ENCODE assay signal across 9 mouse cellular contexts in genomic region chr17:40824549-40824948, GRCm38 (mm10). TPM values are rescaled to one million over a fixed set of nuclear protein-coding genes. Genes with fewer than 3 reads are reported as not detected.
DNase-seq lines count a peak whose midpoint lies in the region; ATAC-seq and TF ChIP-seq lines count a peak whose summit lies in the region.
"Had no signal": no experiment of that assay in that cellular context is flagged by ENCODE, and none has a peak within 500 bp of the region (broad histone marks: within the 10 kb centered on the region; RNA-seq: fewer than 3 reads in every experiment).

No protein-coding gene starts in this region.

- no peak for ATAC-seq in hindbrain, postnatal 0 days
- ATAC-seq in hindbrain, embryonic 16.5 days: no peak
- no peak for ATAC-seq in liver, embryonic 14.5 days (ENCODE audit: insufficient read depth)
- ATAC-seq in stomach, postnatal 0 days (ENCODE audit: low FRiP score, low TSS enrichment): no peak

- H3K9ac ChIP-seq in hindbrain, postnatal 0 days (replicated peaks; ENCODE audit: low read length): no peak overlapping the region
- no peak overlapping the region for H3K9ac ChIP-seq in hindbrain, embryonic 16.5 days (ENCODE audit: low read depth, low read length)
- no peak overlapping the region for H3K9ac ChIP-seq in liver, embryonic 14.5 days (replicated peaks)
- H3K9ac ChIP-seq in stomach, postnatal 0 days (ENCODE audit: low read length): no peak overlapping the region
- H3K9ac ChIP-seq: midbrain, embryonic 12.5 days had no signal

- H3K36me3 ChIP-seq in hindbrain, postnatal 0 days (ENCODE audit: insufficient read depth, low read length): no peaks in the 10 kb centered on the region
- no peaks in the 10 kb centered on the region for H3K36me3 ChIP-seq in hindbrain, embryonic 16.5 days (ENCODE audit: control insufficient read depth, insufficient read depth, low read length)
- no peaks in the 10 kb centered on the region for H3K36me3 ChIP-seq in E14TG2a.4 (ENCODE audit: insufficient read depth, low read length)
- peaks cover 59% of the 10 kb centered on the region for H3K36me3 ChIP-seq in liver, embryonic 14.5 days (replicated peaks; ENCODE audit: control insufficient read depth, insufficient read depth, low read depth)
- no peaks in the 10 kb centered on the region for H3K36me3 ChIP-seq in stomach, postnatal 0 days (ENCODE audit: control insufficient read depth, insufficient read depth, low read length)
- H3K36me3 ChIP-seq: midbrain, embryonic 12.5 days had no signal

- H3K27me3 ChIP-seq in hindbrain, postnatal 0 days (ENCODE audit: insufficient read depth, low read length): no peaks in the 10 kb centered on the region
- no peaks in the 10 kb centered on the region for H3K27me3 ChIP-seq in hindbrain, embryonic 16.5 days (replicated peaks; ENCODE audit: control insufficient read depth, insufficient read depth, low read length)
- H3K27me3 ChIP-seq in E14TG2a.4 (ENCODE audit: insufficient read depth, low read length): no peaks in the 10 kb centered on the region
- no peaks in the 10 kb centered on the region for H3K27me3 ChIP-seq in liver, embryonic 14.5 days (ENCODE audit: control insufficient read depth, insufficient read depth, low read length)
- no peaks in the 10 kb centered on the region for H3K27me3 ChIP-seq in stomach, postnatal 0 days (ENCODE audit: control insufficient read depth, insufficient read depth, low read length)
- H3K27me3 ChIP-seq: midbrain, embryonic 12.5 days had no signal

- peak; percentile 55 for DNase-seq in hindbrain, postnatal 0 days (ENCODE audit: low spot score)
- peak; percentile 44 for DNase-seq in 3134 (ENCODE audit: extremely low read depth, insufficient read length, low spot score)
- DNase-seq in embryo, embryonic 11 days: peak; percentile 49
- no peak for DNase-seq in liver, embryonic 14.5 days (ENCODE audit: low read depth in 3 of 3, low spot score in 3 of 3)
- peak; percentile 61 for DNase-seq in stomach, postnatal 0 days (ENCODE audit: low spot score)
- no peak for DNase-seq in urinary bladder, adult 2 months (ENCODE audit: low spot score)

- TF ChIP-seq CTCF in hindbrain, postnatal 0 days (IDR thresholded peaks at IDR 0.05; ENCODE audit: low read depth): peak; percentile 62
- TF ChIP-seq CTCF in E14TG2a.4 (conservative IDR thresholded peaks at IDR 0.05; ENCODE audit: low read length): peak; percentile 73
- peak; percentile 68 for TF ChIP-seq CTCF in liver, embryonic 14.5 days (IDR thresholded peaks at IDR 0.05; ENCODE audit: low read depth)
- TF ChIP-seq CTCF in stomach, postnatal 0 days (IDR thresholded peaks at IDR 0.05; ENCODE audit: low read depth): peak; percentile 82

- H3K9me3 ChIP-seq in hindbrain, postnatal 0 days (ENCODE audit: low read length): no peaks in the 10 kb centered on the region
- no peaks in the 10 kb centered on the region for H3K9me3 ChIP-seq in hindbrain, embryonic 16.5 days (ENCODE audit: control insufficient read depth, low read length)
- no peaks in the 10 kb centered on the region for H3K9me3 ChIP-seq in E14TG2a.4 (ENCODE audit: low read length)
- no peaks in the 10 kb centered on the region for H3K9me3 ChIP-seq in liver, embryonic 14.5 days (ENCODE audit: control insufficient read depth, low read length)
- H3K9me3 ChIP-seq in stomach, postnatal 0 days (ENCODE audit: control insufficient read depth, low read length): no peaks in the 10 kb centered on the region
- H3K9me3 ChIP-seq: midbrain, embryonic 12.5 days had no signal

- no peak for TF ChIP-seq EP300 in liver, embryonic 14.5 days (IDR thresholded peaks at IDR 0.05; ENCODE audit: low read depth)
- TF ChIP-seq EP300 in stomach, postnatal 0 days (optimal IDR thresholded peaks at IDR 0.05): no peak

- H3K27ac ChIP-seq in hindbrain, postnatal 0 days: no peak overlapping the region
- no peak overlapping the region for H3K27ac ChIP-seq in hindbrain, embryonic 16.5 days (ENCODE audit: low read depth, low read length)
- no peak overlapping the region for H3K27ac ChIP-seq in liver, embryonic 14.5 days
- no peak overlapping the region for H3K27ac ChIP-seq in stomach, postnatal 0 days (replicated peaks)
- H3K27ac ChIP-seq: midbrain, embryonic 12.5 days had no signal

- H3K4me1 ChIP-seq in hindbrain, postnatal 0 days (ENCODE audit: insufficient read depth, low read length): no peaks in the 10 kb centered on the region
- H3K4me1 ChIP-seq in hindbrain, embryonic 16.5 days (ENCODE audit: control insufficient read depth, insufficient read depth, low read depth, low read length): no peaks in the 10 kb centered on the region
- H3K4me1 ChIP-seq in E14TG2a.4 (replicated peaks; ENCODE audit: low read depth, low read length): no peaks in the 10 kb centered on the region
- H3K4me1 ChIP-seq in liver, embryonic 14.5 days (replicated peaks; ENCODE audit: control insufficient read depth in 2 of 2, insufficient read depth in 2 of 2, low read length in 1 of 2): peaks cover 5 to 12% of the 10 kb centered on the region in 2 experiments; a peak in 3 of 4 replicates
- no peaks in the 10 kb centered on the region for H3K4me1 ChIP-seq in stomach, postnatal 0 days (replicated peaks; ENCODE audit: control insufficient read depth, insufficient read depth)
- H3K4me1 ChIP-seq: midbrain, embryonic 12.5 days had no signal

- 58% methylated on average over 8 of the region's 8 CpGs for whole genome bisulfite sequencing in hindbrain, postnatal 0 days
- WGBS in hindbrain, embryonic 16.5 days: 60% methylated on average over 8 of the region's 8 CpGs
- WGBS in liver, embryonic 14.5 days (ENCODE audit: insufficient replicate concordance): 44% methylated on average over 8 of the region's 8 CpGs
- WGBS in stomach, postnatal 0 days: 56% methylated on average over 8 of the region's 8 CpGs

- H3K4me3 ChIP-seq in hindbrain, postnatal 0 days (ENCODE audit: low read length): no peak overlapping the region
- no peak overlapping the region for H3K4me3 ChIP-seq in hindbrain, embryonic 16.5 days (ENCODE audit: low read length)
- no peak overlapping the region for H3K4me3 ChIP-seq in E14TG2a.4 (replicated peaks; ENCODE audit: low read length)
- H3K4me3 ChIP-seq in liver, embryonic 14.5 days (ENCODE audit: insufficient read depth in 1 of 2, low read depth in 2 of 2, low read length in 2 of 2): no peak overlapping the region
- no peak overlapping the region for H3K4me3 ChIP-seq in stomach, postnatal 0 days (ENCODE audit: low read depth, low read length)
- H3K4me3 ChIP-seq: midbrain, embryonic 12.5 days had no signal

- H3K4me2 ChIP-seq in hindbrain, postnatal 0 days (ENCODE audit: low read depth, low read length): no peak overlapping the region
- H3K4me2 ChIP-seq in hindbrain, embryonic 16.5 days (ENCODE audit: low read length): no peak overlapping the region
- H3K4me2 ChIP-seq in liver, embryonic 14.5 days (ENCODE audit: low read depth): no peak overlapping the region
- H3K4me2 ChIP-seq in stomach, postnatal 0 days (replicated peaks; ENCODE audit: low read depth): no peak overlapping the region
- H3K4me2 ChIP-seq: midbrain, embryonic 12.5 days had no signal

RNA-seq across cellular contexts. Expression of gene Rhag, which starts 13.6 kb away (rescaled TPM):
- not detected in 2 replicates for total RNA-seq in hindbrain, postnatal 0 days (2014; rRNA removed)
- not detected in 2 replicates for polyA plus RNA-seq in hindbrain, postnatal 0 days (2015; fragmentation: Nextera tagmentation; extraction: Ambion mirVana)
- polyA plus RNA-seq in hindbrain, embryonic 16.5 days (2015; fragmentation: Nextera tagmentation; extraction: Ambion mirVana): 0.09 and 0.14 TPM in 2 replicates
- polyA plus RNA-seq in liver, embryonic 14.5 days (2012; rRNA removed): 132 and 143 TPM in 2 replicates
- 209 and 210 TPM in 2 replicates for polyA plus RNA-seq in liver, embryonic 14.5 days (2014; fragmentation: Nextera tagmentation; extraction: Ambion mirVana)
- polyA plus RNA-seq in stomach, postnatal 0 days (2015; fragmentation: Nextera tagmentation; extraction: Ambion mirVana): 0.15 and 0.16 TPM in 2 replicates
- not detected in 2 replicates for polyA plus RNA-seq in urinary bladder, adult 2 months (2012; rRNA removed)

RNA-seq across cellular contexts. Expression of gene Crisp2, which starts 17.7 kb away (rescaled TPM):
- total RNA-seq in hindbrain, postnatal 0 days (2014; rRNA removed): not detected in 2 replicates
- 0.20 TPM in 1 of 2 replicates, not detected in the other for polyA plus RNA-seq in hindbrain, postnatal 0 days (2015; fragmentation: Nextera tagmentation; extraction: Ambion mirVana)
- not detected in 2 replicates for polyA plus RNA-seq in hindbrain, embryonic 16.5 days (2015; fragmentation: Nextera tagmentation; extraction: Ambion mirVana)
- 0.11 and 0.22 TPM in 2 replicates for polyA plus RNA-seq in liver, embryonic 14.5 days (2012; rRNA removed)
- polyA plus RNA-seq in liver, embryonic 14.5 days (2014; fragmentation: Nextera tagmentation; extraction: Ambion mirVana): 0.29 and 0.43 TPM in 2 replicates
- polyA plus RNA-seq in stomach, postnatal 0 days (2015; fragmentation: Nextera tagmentation; extraction: Ambion mirVana): not detected in 2 replicates
- polyA plus RNA-seq in urinary bladder, adult 2 months (2012; rRNA removed): 0.18 TPM in 2 replicates
- polyA plus RNA-seq: midbrain, embryonic 12.5 days had no signal

RNA-seq across cellular contexts. Expression of gene 9130008F23Rik, which starts 55.8 kb away (rescaled TPM):
- total RNA-seq in hindbrain, postnatal 0 days (2014; rRNA removed): 1.2 and 1.9 TPM in 2 replicates
- 0.89 TPM in 2 replicates for polyA plus RNA-seq in hindbrain, postnatal 0 days (2015; fragmentation: Nextera tagmentation; extraction: Ambion mirVana)
- polyA plus RNA-seq in hindbrain, embryonic 16.5 days (2015; fragmentation: Nextera tagmentation; extraction: Ambion mirVana): 0.99 and 1.2 TPM in 2 replicates
- polyA plus RNA-seq in liver, embryonic 14.5 days (2012; rRNA removed): 0.28 and 0.55 TPM in 2 replicates
- polyA plus RNA-seq in liver, embryonic 14.5 days (2014; fragmentation: Nextera tagmentation; extraction: Ambion mirVana): 0.08 and 0.48 TPM in 2 replicates
- polyA plus RNA-seq in stomach, postnatal 0 days (2015; fragmentation: Nextera tagmentation; extraction: Ambion mirVana): 5.7 and 6.0 TPM in 2 replicates
- polyA plus RNA-seq in urinary bladder, adult 2 months (2012; rRNA removed): 19.6 and 28.5 TPM in 2 replicates

Comparison
In these comparisons a context has a peak if more than half of its experiments do, and no peak if none do; other contexts are left out.
1. DNase-seq: peak in hindbrain, postnatal 0 days (single experiment), 3134 (single experiment), embryo, embryonic 11 days (single experiment) and stomach, postnatal 0 days (single experiment); none in liver, embryonic 14.5 days (0 of 3) and urinary bladder, adult 2 months (single experiment).
2. RNA of gene Rhag, which starts 13.6 kb away (polyA plus RNA-seq): 132 to 210 TPM in liver, embryonic 14.5 days; 0.15 to 0.16 TPM in stomach, postnatal 0 days, 0.09 to 0.14 TPM in hindbrain, embryonic 16.5 days, not detected in hindbrain, postnatal 0 days and not detected in urinary bladder, adult 2 months; every median in the first group is over 100 times any median in the second.
3. Peak in every context shown above with its lines, with median percentiles within 50 percentile points of each other: CTCF ChIP-seq.